Mouse (Mus musculus) ES-E14 (cell line): ENCODE measurements around the gene Cand1. TPM values are rescaled to one million over a fixed set of nuclear protein-coding genes. Genes with fewer than 3 reads are reported as not detected.

Experiments used
- DNase-seq: peaks from one replicate; pipeline ENCODE4 v3.0.0-alpha.2; 2013; ENCODE audit warnings: low read depth, low spot score
- H3K27ac ChIP-seq: 2 replicates; pipeline ENCODE4 v1.5.1; 2012; ENCODE audit warnings: low read depth, mild to moderate bottlenecking, low read length, moderate library complexity, mixed read lengths; ENCODE audit not compliant: poor library complexity, insufficient read depth, severe bottlenecking
- H3K36me3 ChIP-seq: 2 replicates; pipeline ENCODE4 v1.6.1; 2012; ENCODE audit warnings: mild to moderate bottlenecking, low read length, moderate library complexity, mixed read lengths; ENCODE audit not compliant: control insufficient read depth, poor library complexity, insufficient read depth, severe bottlenecking
- H3K4me1 ChIP-seq, 2 experiments: fragments of 150-350 bp in 1 of 2; sonication (generic) in 1 of 2; 2 replicates each; pipeline ENCODE4 v1.6.1; 2012; ENCODE audit warnings: low read length in 2 of 2, mild to moderate bottlenecking in 1 of 2, mixed read lengths in 1 of 2; ENCODE audit not compliant: control insufficient read depth in 2 of 2, insufficient read depth in 2 of 2, poor library complexity in 1 of 2
- H3K4me3 ChIP-seq, 2 experiments: fragments of 150-350 bp in 1 of 2; sonication (generic) in 1 of 2; 2 replicates each; pipeline ENCODE4 v1.5.1; 2012; ENCODE audit warnings: low read length in 2 of 2, low read depth in 1 of 2, mild to moderate bottlenecking in 1 of 2, mixed read lengths in 1 of 2; ENCODE audit not compliant: insufficient read depth in 1 of 2, poor library complexity in 1 of 2, severe bottlenecking in 1 of 2
- H3K9ac ChIP-seq: 2 replicates; pipeline ENCODE4 v1.6.1; 2012; ENCODE audit warnings: low read depth, mild to moderate bottlenecking, low read length, mixed read lengths; ENCODE audit not compliant: poor library complexity, insufficient read depth, severe bottlenecking
- H3K9me3 ChIP-seq: fragments of 150-350 bp; sonication (generic); 2 replicates; pipeline ENCODE4 v1.6.1; 2012; ENCODE audit warnings: low read depth, mild to moderate bottlenecking, low read length; ENCODE audit not compliant: control insufficient read depth, insufficient read depth
- CHD2 ChIP-seq: IDR thresholded peaks from 2 replicates; pipeline ENCODE4 v1.6.1; 2014; ENCODE audit warnings: mild to moderate bottlenecking, low read depth, low read length, inconsistent platforms
- HCFC1 ChIP-seq: IDR thresholded peaks from 2 replicates; pipeline ENCODE4 v1.6.1; 2012; ENCODE audit warnings: low read length, inconsistent platforms, borderline replicate concordance; ENCODE audit not compliant: insufficient read depth
- MAFK ChIP-seq: IDR thresholded peaks from 2 replicates; pipeline ENCODE4 v1.6.1; 2014; ENCODE audit warnings: mild to moderate bottlenecking, low read depth, low read length, inconsistent platforms; ENCODE audit not compliant: insufficient read depth
- ZC3H11A ChIP-seq: IDR thresholded peaks from 2 replicates; pipeline ENCODE4 v1.6.1; 2012; ENCODE audit warnings: low read depth, mild to moderate bottlenecking, inconsistent platforms, low read length, borderline replicate concordance
- ZNF384 ChIP-seq: IDR thresholded peaks from 2 replicates; pipeline ENCODE4 v1.6.1; 2012; ENCODE audit warnings: low read depth, low read length, inconsistent platforms
- in situ Hi-C, 2 experiments: fragments of 600-800 bp; cut with MboI; formaldehyde crosslinking; loops; one replicate each; pipeline ENCODE4 v1.15.1; 2025; ENCODE audit warnings: low sequenced_read_pairs in 2 of 2, inconsistent platforms in 1 of 2; ENCODE audit not compliant: unreplicated experiment in 2 of 2
- total RNA-seq: library from RNA; depleted of rRNA; stranded (reverse); fragments of 300-350 nt; gene quantifications from 2 replicates; pipeline ENCODE4 v1.2.3, GENCODE M21; 2012

The Cand1 gene
- total RNA-seq, 1 experiment = 122 TPM

- no peak for DNase-seq
- Histone ChIP-seq H3K4me1 (no peaks in the 10 kb centered on the region), H3K36me3 (no peaks in the 10 kb centered on the region), H3K4me3 (no peak overlapping the region), H3K27ac (no peak overlapping the region), H3K9me3 (no peaks in the 10 kb centered on the region), H3K9ac (no peak overlapping the region)
- TF ChIP-seq MAFK = no peak
- in situ Hi-C loops = no loop called here
These were observed 52.1 kb downstream of the Cand1 start for GRCm38 (mm10) chr10:119187720-119188119.

GRCm38 (mm10) chr10:119169656-119170055 is 70.2 kb downstream of the Cand1 start:
- H3K4me1 ChIP-seq = no peaks in the 10 kb centered on the region
- H3K9me3 ChIP-seq = no peaks in the 10 kb centered on the region
- in situ Hi-C loops = loop anchor here in 1 of 2 experiments (10.0 kb wide), 1 partner anchor 105 kb away; no protein-coding TSS in a partner anchor
- H3K36me3 ChIP-seq = no peaks in the 10 kb centered on the region
- H3K9ac ChIP-seq = no peak overlapping the region
- no peak for DNase-seq
- H3K4me3 ChIP-seq = no peak overlapping the region
- no peak overlapping the region for H3K27ac ChIP-seq
- TF ChIP-seq ZNF384 (no peak), HCFC1 (no peak), MAFK (no peak)

- H3K4me1 ChIP-seq = no peaks in the 10 kb centered on the region
- no peak for DNase-seq
- TF ChIP-seq ZC3H11A = no peak
- TF ChIP-seq HCFC1 = no peak
- no peak for TF ChIP-seq ZNF384
- no peak for TF ChIP-seq CHD2
- TF ChIP-seq MAFK = no peak
- H3K36me3 ChIP-seq = no peaks in the 10 kb centered on the region
- no peak overlapping the region for H3K27ac ChIP-seq
- H3K9me3 ChIP-seq = no peaks in the 10 kb centered on the region
- no peak overlapping the region for H3K9ac ChIP-seq
- in situ Hi-C loops = no loop called here
- H3K4me3 ChIP-seq = no peak overlapping the region
These were observed 70.6 kb downstream of the Cand1 start for GRCm38 (mm10) chr10:119169237-119169636.

- H3K4me1 ChIP-seq = no peaks in the 10 kb centered on the region
- in situ Hi-C loops = no loop called here
- H3K4me3 ChIP-seq = no peak overlapping the region
These were observed 71.1 kb downstream of the Cand1 start for GRCm38 (mm10) chr10:119168791-119169190.

GRCm38 (mm10) chr10:119167858-119168257 is 72.0 kb downstream of the Cand1 start:
- H3K4me3 ChIP-seq = no peak overlapping the region
- no peaks in the 10 kb centered on the region for H3K36me3 ChIP-seq
- H3K9ac ChIP-seq = no peak overlapping the region
- H3K9me3 ChIP-seq = no peaks in the 10 kb centered on the region
- in situ Hi-C loops = no loop called here
- no peak for DNase-seq
- H3K4me1 ChIP-seq = 0 out of 4 replicates have a peak, but pooled peaks cover 0 to 2% of the 10 kb centered on the region in 2 experiments
- no peak for TF ChIP-seq ZC3H11A
- TF ChIP-seq CHD2 = no peak
- TF ChIP-seq HCFC1 = no peak
- no peak for TF ChIP-seq ZNF384
- no peak overlapping the region for H3K27ac ChIP-seq

More at GRCm38 (mm10) chr10:119168791-119169190, 71.1 kb downstream of the Cand1 start:
- Histone ChIP-seq H3K27ac (no peak overlapping the region), H3K9me3 (no peaks in the 10 kb centered on the region), H3K9ac (no peak overlapping the region), H3K36me3 (no peaks in the 10 kb centered on the region)
- TF ChIP-seq CHD2 (no peak), MAFK (no peak), ZC3H11A (no peak), ZNF384 (no peak), HCFC1 (no peak)
- peak; percentile 33 for DNase-seq
